Mouse (Mus musculus) embryonic facial prominence, embryonic 10.5 days (tissue): Measurements from ENCODE around the gene Wdr54. TPM values are rescaled to one million over a fixed set of nuclear protein-coding genes. Genes with fewer than 3 reads are reported as not detected.

ENCODE experiments used
- DNase-seq: peaks from one replicate; pipeline ENCODE4 v3.0.0-alpha.2; 2017; ENCODE audit warnings: low spot score
- H3K27ac ChIP-seq: fragments of 300-500 bp; sonication (generic); replicated peaks from 2 replicates; pipeline ENCODE4 v1.5.1; 2016; ENCODE audit warnings: mild to moderate bottlenecking
- H3K27me3 ChIP-seq: fragments of 300-500 bp; sonication (generic); replicated peaks from 2 replicates; pipeline ENCODE4 v1.6.1; 2016; ENCODE audit warnings: low read depth, mild to moderate bottlenecking; ENCODE audit not compliant: poor library complexity, severe bottlenecking
- H3K36me3 ChIP-seq: fragments of 300-500 bp; sonication (generic); replicated peaks from 2 replicates; pipeline ENCODE4 v1.6.1; 2016; ENCODE audit warnings: mild to moderate bottlenecking, moderate library complexity
- H3K4me1 ChIP-seq: fragments of 300-500 bp; sonication (generic); 2 replicates; pipeline ENCODE4 v1.6.1; 2016
- H3K4me3 ChIP-seq: fragments of 300-500 bp; sonication (generic); 2 replicates; pipeline ENCODE4 v1.5.1; 2016; ENCODE audit warnings: mild to moderate bottlenecking, moderate library complexity
- H3K9me3 ChIP-seq: fragments of 300-500 bp; sonication (generic); 2 replicates; pipeline ENCODE4 v1.6.1; 2016; ENCODE audit warnings: mild to moderate bottlenecking
- WGBS: fragments of 180-500 bp; shearing (Covaris S2); methylation state at CpG from one replicate; pipeline ENCODE4 v1.1.7; 2016; 5-methylcytosine and 5-hydroxymethylcytosine counted together
- polyA plus RNA-seq: library from polyadenylated mRNA; unstranded; fragments of >200 nt; fragmentation: Nextera tagmentation; extraction: Ambion mirVana; gene quantifications from 2 replicates; pipeline ENCODE4 v1.2.1, GENCODE M21; 2016

Wdr54 gene
- polyA plus RNA-seq, 1 experiment from 2014 or later: 10.2 TPM

GRCm38 (mm10) chr6:83153038-83153437, 3.2 kb downstream of the Wdr54 start:
- Histone ChIP-seq H3K4me1 (peaks cover 41% of the 10 kb centered on the region), H3K9me3 (no peaks in the 10 kb centered on the region), H3K27me3 (0 out of 2 replicates have a peak, but pooled peaks cover 15% of the 10 kb centered on the region), H3K36me3 (peaks cover 57% of the 10 kb centered on the region), H3K27ac (no peak overlapping the region), H3K4me3 (no peak overlapping the region)
- DNase-seq: no peak
- WGBS: 84% methylated on average over 12 of the region's 12 CpGs

GRCm38 (mm10) chr6:83151721-83152120, 4.5 kb downstream of the Wdr54 start:
- WGBS: 31% methylated on average over 8 of the region's 8 CpGs
- no peak overlapping the region for H3K27ac ChIP-seq
- 0 out of 2 replicates have a peak, but pooled peaks cover 15% of the 10 kb centered on the region for H3K27me3 ChIP-seq
- peaks cover 70% of the 10 kb centered on the region for H3K36me3 ChIP-seq
- DNase-seq: no peak
- H3K4me1 ChIP-seq: peaks cover 46% of the 10 kb centered on the region
- H3K9me3 ChIP-seq: no peaks in the 10 kb centered on the region
- no peak overlapping the region for H3K4me3 ChIP-seq

GRCm38 (mm10) chr6:83147280-83147679, 8.9 kb downstream of the Wdr54 start:
- DNase-seq: no peak
- Histone ChIP-seq H3K4me1 (peaks cover 45% of the 10 kb centered on the region), H3K4me3 (no peak overlapping the region), H3K27ac (0 out of 2 replicates have a peak overlapping the region, but pooled peaks have one; percentile 4), H3K9me3 (no peaks in the 10 kb centered on the region), H3K27me3 (peaks cover 6% of the 10 kb centered on the region; the same call in 1 of the 2 replicates), H3K36me3 (peaks cover 67% of the 10 kb centered on the region)
- 65% methylated on average over 7 of the region's 7 CpGs for WGBS

- no peak for DNase-seq
- Histone ChIP-seq H3K4me3 (no peak overlapping the region), H3K36me3 (peaks cover 52% of the 10 kb centered on the region), H3K9me3 (no peaks in the 10 kb centered on the region), H3K4me1 (peaks cover 47% of the 10 kb centered on the region), H3K27ac (0 out of 2 replicates have a peak overlapping the region, but pooled peaks have one; percentile 16), H3K27me3 (peaks cover 15% of the 10 kb centered on the region)
- WGBS: 79% methylated on average over 9 of the region's 9 CpGs
Observed at GRCm38 (mm10) chr6:83145805-83146204, 10.4 kb downstream of the Wdr54 start.

GRCm38 (mm10) chr6:83145209-83145608, 11.0 kb downstream of the Wdr54 start:
- Histone ChIP-seq H3K27me3 (peaks cover 15% of the 10 kb centered on the region), H3K4me1 (peaks cover 47% of the 10 kb centered on the region), H3K36me3 (peaks cover 46% of the 10 kb centered on the region), H3K27ac (no peak overlapping the region), H3K4me3 (no peak overlapping the region), H3K9me3 (no peaks in the 10 kb centered on the region)
- 87% methylated on average over 2 of the region's 2 CpGs for WGBS
- no peak for DNase-seq

- Histone ChIP-seq H3K4me3 (peak overlapping the region; percentile 53), H3K27ac (peak overlapping the region; percentile 73; the same call in 1 of the 2 replicates), H3K27me3 (peaks cover 15% of the 10 kb centered on the region), H3K9me3 (no peaks in the 10 kb centered on the region), H3K4me1 (peaks cover 70% of the 10 kb centered on the region), H3K36me3 (peaks cover 31% of the 10 kb centered on the region)
- WGBS: 54% methylated on average over 11 of the region's 11 CpGs
- DNase-seq: peak; percentile 16
Observed at GRCm38 (mm10) chr6:83142886-83143285, 13.3 kb downstream of the Wdr54 start.

- peaks cover 25% of the 10 kb centered on the region for H3K36me3 ChIP-seq
- no peaks in the 10 kb centered on the region for H3K9me3 ChIP-seq
- DNase-seq: peak; percentile 46
- peak overlapping the region; percentile 53 for H3K4me3 ChIP-seq
- peak overlapping the region; percentile 73 for H3K27ac ChIP-seq
- H3K27me3 ChIP-seq: peaks cover 15% of the 10 kb centered on the region
- H3K4me1 ChIP-seq: peaks cover 76% of the 10 kb centered on the region
- WGBS: 2% methylated on average over 41 of the region's 41 CpGs
Observed at GRCm38 (mm10) chr6:83142211-83142731, 13.9 kb downstream of the Wdr54 start.

- Histone ChIP-seq H3K9me3 (no peaks in the 10 kb centered on the region), H3K36me3 (peaks cover 19% of the 10 kb centered on the region), H3K27ac (peak overlapping the region; percentile 73; the same call in 1 of the 2 replicates), H3K27me3 (peaks cover 15% of the 10 kb centered on the region), H3K4me3 (peak overlapping the region; percentile 53), H3K4me1 (peaks cover 76% of the 10 kb centered on the region)
- WGBS: 26% methylated on average over 4 of the region's 4 CpGs
- peak; percentile 18 for DNase-seq
Observed at GRCm38 (mm10) chr6:83141636-83142035, 14.6 kb downstream of the Wdr54 start.

- DNase-seq: no peak
- peak overlapping the region; percentile 80; the same call in 1 of the 2 replicates for H3K4me3 ChIP-seq
- H3K27ac ChIP-seq: no peak overlapping the region; the same call in 1 of the 2 replicates
- no peaks in the 10 kb centered on the region for H3K9me3 ChIP-seq
- peaks cover 83% of the 10 kb centered on the region for H3K4me1 ChIP-seq
- WGBS: 90% methylated on average over 8 of the region's 8 CpGs
- H3K36me3 ChIP-seq: peaks cover 8% of the 10 kb centered on the region
- peaks cover 22% of the 10 kb centered on the region for H3K27me3 ChIP-seq
Observed at GRCm38 (mm10) chr6:83140044-83140443, 16.2 kb downstream of the Wdr54 start.

- peak; percentile 79 for DNase-seq
- Histone ChIP-seq H3K27ac (peak overlapping the region; percentile 100), H3K4me1 (peaks cover 91% of the 10 kb centered on the region), H3K36me3 (peaks cover 8% of the 10 kb centered on the region), H3K9me3 (no peaks in the 10 kb centered on the region), H3K4me3 (peak overlapping the region; percentile 80), H3K27me3 (peaks cover 29% of the 10 kb centered on the region)
- WGBS: 1% methylated on average over 11 of the region's 11 CpGs
Observed at GRCm38 (mm10) chr6:83138056-83138455, 18.1 kb downstream of the Wdr54 start.

GRCm38 (mm10) chr6:83137576-83137950, 18.6 kb downstream of the Wdr54 start:
- DNase-seq: peak; percentile 96
- H3K27me3 ChIP-seq: peaks cover 26% of the 10 kb centered on the region
- peaks cover 88% of the 10 kb centered on the region for H3K4me1 ChIP-seq
- peak overlapping the region; percentile 100 for H3K27ac ChIP-seq
- WGBS: 0% methylated on average over 12 of the region's 12 CpGs
- H3K4me3 ChIP-seq: peak overlapping the region; percentile 80
- H3K9me3 ChIP-seq: no peaks in the 10 kb centered on the region
- peaks cover 8% of the 10 kb centered on the region for H3K36me3 ChIP-seq

- Histone ChIP-seq H3K9me3 (no peaks in the 10 kb centered on the region), H3K36me3 (peaks cover 8% of the 10 kb centered on the region), H3K27ac (peak overlapping the region; percentile 100), H3K27me3 (peaks cover 20% of the 10 kb centered on the region), H3K4me3 (peak overlapping the region; percentile 80), H3K4me1 (peaks cover 82% of the 10 kb centered on the region)
- peak; percentile 90 for DNase-seq
- under 1% methylated on average over 26 of the region's 26 CpGs for WGBS
Observed at GRCm38 (mm10) chr6:83136881-83137575, 19.2 kb downstream of the Wdr54 start.
